Mouse (Mus musculus) ovary, postnatal 36 days (tissue): ENCODE results near the gene Wdr90.
"Not testable (repeated sequence)": the region's sequence is repeated elsewhere in the genome, so short reads cannot be mapped to it uniquely, and the experiment has no call there.

Experiments used
- DNase-seq: peaks from one replicate; pipeline ENCODE4 v3.0.0; 2022; ENCODE audit warnings: low spot score, mixed read lengths

Gene Wdr90

GRCm38 (mm10) chr17:25877741-25878610 is 16.7 kb upstream of the Wdr90 start:
- DNase-seq, result no peak

GRCm38 (mm10) chr17:25877025-25877424 is 15.7 kb upstream of the Wdr90 start:
- DNase-seq, result no peak

DNA sequence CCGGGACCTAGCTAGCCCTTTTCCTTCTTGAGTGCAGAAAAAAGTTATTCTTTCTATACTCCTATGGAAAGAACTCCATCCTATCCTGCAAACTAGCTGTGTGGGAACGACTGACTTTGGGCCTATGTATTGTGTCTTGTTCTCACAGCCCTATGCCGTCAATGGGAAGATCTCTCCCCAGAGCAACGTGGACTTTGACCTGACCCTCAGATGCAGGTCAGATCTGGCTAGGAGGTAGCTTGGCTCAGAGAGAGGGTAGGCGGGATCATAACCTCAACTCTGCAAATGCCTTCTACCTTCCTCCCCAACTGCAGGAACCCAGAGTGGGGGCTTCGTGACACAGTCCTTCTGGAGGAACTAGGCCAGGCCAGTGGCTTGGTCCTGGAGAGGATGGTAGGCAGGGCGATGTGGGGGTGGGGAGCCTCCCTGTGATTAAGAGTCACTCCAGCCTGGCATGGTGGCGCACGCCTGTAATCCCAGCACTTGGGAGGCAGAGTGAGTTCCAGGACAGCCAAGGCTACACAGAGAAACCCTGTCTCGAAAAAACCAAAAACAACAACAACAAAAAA is 15.1 kb upstream of the Wdr90 start:
- no peak for DNase-seq

- peak; percentile 89 for DNase-seq
Measured at GRCm38 (mm10) chr17:25875171-25876136, 14.2 kb upstream of the Wdr90 start.

- peak; percentile 90 for DNase-seq
Measured at GRCm38 (mm10) chr17:25874721-25875170, 13.4 kb upstream of the Wdr90 start, which contains the start of gene Mettl26. Gene Mettl26, plus strand, starts transcription at chr17:25875074.

DNA sequence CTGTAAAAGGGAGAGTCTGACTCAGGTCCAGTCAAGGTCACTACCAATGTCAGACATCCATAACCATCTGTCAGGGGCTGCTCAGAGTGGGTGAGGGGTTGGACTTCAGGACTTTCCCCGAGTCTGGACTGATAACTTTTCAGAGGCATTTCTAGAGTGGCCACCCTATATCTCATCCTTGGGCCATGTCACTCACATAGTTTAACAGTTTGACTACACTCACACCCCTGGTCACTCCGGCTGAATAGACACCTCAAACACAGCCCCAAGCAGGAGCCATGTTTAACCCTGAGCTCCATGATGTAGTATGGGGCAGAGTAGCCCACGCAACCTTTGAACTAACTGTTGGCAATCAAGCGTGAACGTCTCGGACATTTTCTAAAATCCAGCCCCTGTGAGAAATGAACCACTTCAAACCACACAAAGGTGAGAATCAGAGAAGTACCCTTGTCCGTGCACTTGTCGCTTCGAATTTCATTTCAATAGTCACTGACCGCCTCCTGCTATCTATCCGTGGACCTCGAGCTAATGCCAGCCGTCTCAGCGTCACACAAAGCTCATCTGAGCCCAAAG is 12.9 kb upstream of the Wdr90 start:
- no peak for DNase-seq

GRCm38 (mm10) chr17:25873405-25874147 is 12.3 kb upstream of the Wdr90 start:
- no peak for DNase-seq

DNA sequence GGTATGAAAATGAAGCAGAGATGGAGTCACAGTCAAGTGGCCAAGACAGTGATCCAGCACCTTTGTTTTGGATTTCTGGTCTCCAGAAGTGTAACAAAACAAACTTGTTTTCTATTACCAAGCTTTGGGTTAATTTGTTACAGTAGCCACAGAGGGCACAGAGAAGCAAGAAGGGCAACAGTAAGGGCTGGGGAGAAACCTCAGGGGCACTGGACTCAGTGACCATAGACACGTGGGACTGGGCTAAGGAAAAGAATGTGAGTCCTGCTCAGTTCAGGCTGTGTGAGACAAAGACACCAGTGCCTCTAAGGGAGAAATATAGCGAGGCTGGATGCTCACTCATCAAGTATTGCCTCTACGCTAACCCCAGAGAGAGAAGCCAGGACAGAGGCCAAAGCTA is 11.4 kb upstream of the Wdr90 start:
- DNase-seq, result no peak

GRCm38 (mm10) chr17:25871566-25871965 is 10.3 kb upstream of the Wdr90 start:
- DNase-seq, result not testable (repeated sequence)

DNA sequence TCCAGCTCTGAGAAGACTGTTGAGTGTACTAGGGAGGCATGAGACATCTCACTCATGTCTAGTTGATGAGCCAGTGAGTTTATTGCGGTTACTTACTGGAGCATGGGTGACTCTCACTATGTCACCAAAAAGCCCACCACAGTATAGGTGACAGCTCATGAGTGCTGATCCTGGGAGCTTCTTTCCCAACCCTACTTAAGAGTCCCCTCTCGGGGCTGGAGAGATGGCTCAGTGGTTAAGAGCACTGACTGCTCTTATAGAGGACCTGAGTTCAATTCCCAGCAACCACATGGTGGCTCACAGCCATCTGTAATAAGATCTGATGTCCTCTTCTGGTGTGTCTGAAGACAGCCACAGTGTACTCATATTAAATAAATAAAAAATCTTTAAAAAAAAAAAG is 8.7 kb upstream of the Wdr90 start:
- no peak for DNase-seq

GRCm38 (mm10) chr17:25869498-25869897 is 8.2 kb upstream of the Wdr90 start:
- DNase-seq, result no peak

- peak; percentile 85 for DNase-seq
Measured at GRCm38 (mm10) chr17:25868601-25869191, 7.4 kb upstream of the Wdr90 start, which contains the start of gene Mcrip2. Gene Mcrip2, minus strand, starts transcription at chr17:25868764.

- DNase-seq, result peak; percentile 76
Measured at GRCm38 (mm10) chr17:25867836-25868600, 6.7 kb upstream of the Wdr90 start.

GRCm38 (mm10) chr17:25867509-25867835 is 6.2 kb upstream of the Wdr90 start:
- DNase-seq, result no peak

- DNase-seq, result no peak
Measured at GRCm38 (mm10) chr17:25866172-25866571, 4.9 kb upstream of the Wdr90 start.

- DNase-seq, result no peak
Measured at GRCm38 (mm10) chr17:25865288-25865687, 4.0 kb upstream of the Wdr90 start.

GRCm38 (mm10) chr17:25864311-25864710 is 3.0 kb upstream of the Wdr90 start:
- no peak for DNase-seq

DNA sequence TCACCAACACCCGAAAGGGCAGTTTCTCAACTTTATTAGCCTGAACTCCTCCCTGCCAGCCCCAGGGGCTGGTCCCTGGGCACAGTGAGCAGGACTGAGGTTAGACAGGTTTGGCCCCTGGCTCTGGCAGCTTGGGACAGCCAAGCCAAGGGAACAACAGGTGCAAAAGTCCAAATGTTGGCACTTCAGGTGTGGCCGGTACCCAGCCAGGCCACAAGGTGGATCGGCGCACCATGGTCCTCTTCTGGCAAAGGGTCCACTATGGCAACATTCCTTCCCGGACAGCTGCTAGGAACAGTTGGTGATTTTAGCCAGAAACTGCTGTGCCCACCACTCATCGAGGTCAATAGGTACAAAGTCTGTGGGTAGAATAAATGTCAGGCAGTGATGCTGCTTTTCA is 2.4 kb upstream of the Wdr90 start:
- no peak for DNase-seq

GRCm38 (mm10) chr17:25861704-25862612 is 657 bp upstream of the Wdr90 start:
- DNase-seq, result no peak
